Mouse (Mus musculus) embryonic fibroblast, embryonic 13.5 days (primary cell): ENCODE data around the gene Ankrd31.

ENCODE experiments used
- CTCF ChIP-seq: IDR thresholded peaks from 2 replicates; pipeline ENCODE4 v1.5.1; 2011; ENCODE audit warnings: mild to moderate bottlenecking, control low read depth, low read length, moderate library complexity, borderline replicate concordance; ENCODE audit not compliant: insufficient read depth
- POLR2A ChIP-seq: IDR thresholded peaks from 2 replicates; pipeline ENCODE4 v1.6.1; 2011; ENCODE audit warnings: low read depth, mild to moderate bottlenecking, control low read depth, low read length, moderate library complexity

DNA sequence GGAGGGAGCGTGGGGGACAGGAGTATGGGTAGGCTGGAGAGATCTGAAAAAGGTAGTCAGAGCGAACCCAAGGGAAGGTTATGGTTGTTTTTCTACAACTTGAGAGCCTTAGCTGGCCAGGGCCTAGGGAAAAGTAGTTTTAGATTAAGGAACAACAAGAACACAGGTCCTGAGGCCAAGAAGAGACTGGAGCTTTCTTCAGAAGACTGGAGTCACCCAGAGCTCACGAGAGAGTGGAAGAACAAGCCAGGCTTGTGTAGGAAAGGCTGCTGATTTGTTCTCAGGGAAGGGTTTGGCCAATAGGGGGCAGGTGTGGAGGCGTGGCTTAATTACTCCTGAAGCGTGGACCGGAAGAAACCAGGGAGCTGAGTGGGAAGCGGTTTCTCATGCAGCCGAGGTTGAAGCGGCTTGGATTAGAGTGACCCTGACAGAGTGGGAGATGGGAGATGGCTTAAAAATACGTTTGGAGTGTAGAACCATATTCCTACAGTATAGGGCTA is 189.0 kb downstream of the Ankrd31 start:
- TF ChIP-seq POLR2A (no peak), CTCF (no peak)
